Mouse (Mus musculus) CH12.LX (cell line): ENCODE data around the gene Cd3e.

Experiments
- CTCF ChIP-seq, 2 experiments: IDR thresholded peaks in 1 of 2; conservative IDR thresholded peaks in 1 of 2; 2 replicates each; pipeline ENCODE4 v1.5.1; 2011 to 2012; ENCODE audit warnings: low read depth in 2 of 2, low read length in 2 of 2, improper control_type of control experiment in 1 of 2, inconsistent platforms in 1 of 2, mild to moderate bottlenecking in 1 of 2, moderate library complexity in 1 of 2
- EP300 ChIP-seq: IDR thresholded peaks from 2 replicates; pipeline ENCODE4 v1.6.1; 2011; ENCODE audit warnings: low read length, improper control_type of control experiment
- MAFK ChIP-seq: IDR thresholded peaks from 2 replicates; pipeline ENCODE4 v1.6.1; 2011; ENCODE audit warnings: low read length, improper control_type of control experiment; ENCODE audit not compliant: insufficient replicate concordance
- POLR2A ChIP-seq: IDR thresholded peaks from 2 replicates; pipeline ENCODE4 v1.6.1; 2011; ENCODE audit warnings: low read depth, mild to moderate bottlenecking, improper control_type of control experiment, low read length
- ZC3H11A ChIP-seq: IDR thresholded peaks from 2 replicates; pipeline ENCODE4 v1.6.1; 2012; ENCODE audit warnings: low read depth, mild to moderate bottlenecking, inconsistent platforms, low read length, improper control_type of control experiment

DNA sequence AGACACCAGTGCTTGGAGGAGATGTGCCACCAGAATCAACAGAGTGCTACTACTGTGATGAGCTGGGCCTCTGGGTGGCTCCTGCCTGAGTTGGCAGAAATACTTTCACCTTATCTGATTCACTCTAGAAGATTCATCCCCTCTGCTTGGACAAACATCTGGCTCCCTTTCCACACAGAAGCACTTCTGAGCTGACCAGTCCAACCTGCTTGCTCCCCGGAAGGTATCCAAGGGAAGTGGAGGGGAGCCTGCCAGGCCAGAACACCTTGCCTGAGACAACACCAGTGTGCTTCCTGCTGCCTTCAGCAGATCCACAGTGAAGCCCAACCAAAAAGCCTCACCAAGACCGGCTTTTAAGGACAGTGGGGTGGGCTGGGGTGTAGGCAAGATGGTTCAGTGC lies 14.8 kb upstream of the Cd3e start:
- TF ChIP-seq ZC3H11A (no peak), EP300 (no peak), CTCF (conservative IDR thresholded peaks at IDR 0.05 in 1 of 2, IDR thresholded peaks at IDR 0.05 in 1 of 2; ENCODE audit: low read depth in 2 of 2, low read length in 2 of 2) (no peak), MAFK (no peak), POLR2A (no peak)
